Mouse (Mus musculus): ENCODE measurements at regions not wholly inside any gene's neighbourhood (a gene's known extent, or its start where the extent isn't known, plus 50 kb on each side); places are given as distances from the start of the nearest gene placed in this dataset.

DNA sequence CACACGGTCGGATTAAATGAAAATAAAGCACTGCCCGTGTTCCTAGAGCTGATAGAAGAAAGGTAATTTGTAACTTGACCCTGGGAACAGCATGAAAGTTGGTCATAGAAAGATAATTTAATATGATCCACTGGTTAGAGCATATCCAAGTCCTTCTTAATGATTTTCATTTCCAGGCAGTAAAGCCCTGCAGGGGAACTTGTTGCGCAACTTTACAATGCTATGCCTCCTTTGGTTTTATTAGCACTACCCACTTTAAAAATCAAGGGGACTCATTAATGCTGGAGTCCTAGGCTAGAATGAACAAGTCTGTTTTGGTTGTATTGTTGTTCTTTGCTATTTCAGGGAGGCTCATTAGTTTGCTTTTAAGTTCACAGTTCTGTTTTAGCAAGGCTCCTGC, 66.9 kb upstream of the Cerkl start:
- TF ChIP-seq CTCF (IDR thresholded peaks at IDR 0.05; ENCODE audit: control insufficient read depth, insufficient read depth, insufficient read length) (no peak), MAX (IDR thresholded peaks at IDR 0.05) (no peak), CEBPB (IDR thresholded peaks at IDR 0.05; ENCODE audit: low read depth) (peak; percentile 89)
